Mouse (Mus musculus) embryonic facial prominence, embryonic 15.5 days (tissue): ENCODE data around the gene Csnk1g1. TPM values are rescaled to one million over a fixed set of nuclear protein-coding genes. Genes with fewer than 3 reads are reported as not detected.

ENCODE experiments used
- ATAC-seq: fragments of 200-750 bp; cut with Nextera tagmentation; 2 replicates; pipeline ENCODE4 v1.8.0; 2017; ENCODE audit warnings: low read depth, moderate TSS enrichment; ENCODE audit not compliant: insufficient number of reproducible peaks, low FRiP score, low TSS enrichment
- H3K27ac ChIP-seq: fragments of 300-500 bp; sonication (generic); replicated peaks from 2 replicates; pipeline ENCODE4 v1.5.1; 2015; ENCODE audit warnings: mild to moderate bottlenecking, inconsistent platforms
- H3K27me3 ChIP-seq: fragments of 300-500 bp; sonication (generic); 2 replicates; pipeline ENCODE4 v1.6.1; 2015; ENCODE audit warnings: inconsistent platforms
- H3K36me3 ChIP-seq: fragments of 300-500 bp; sonication (generic); 2 replicates; pipeline ENCODE4 v1.6.1; 2015; ENCODE audit warnings: mild to moderate bottlenecking, inconsistent platforms
- H3K4me1 ChIP-seq: fragments of 300-500 bp; sonication (generic); 2 replicates; pipeline ENCODE4 v1.6.1; 2015; ENCODE audit warnings: inconsistent platforms
- H3K4me2 ChIP-seq: fragments of 300-500 bp; sonication (generic); replicated peaks from 2 replicates; pipeline ENCODE4 v1.6.1; 2015; ENCODE audit warnings: mild to moderate bottlenecking, inconsistent platforms
- H3K4me3 ChIP-seq: fragments of 300-500 bp; sonication (generic); replicated peaks from 2 replicates; pipeline ENCODE4 v1.5.1; 2015; ENCODE audit warnings: mild to moderate bottlenecking, inconsistent platforms
- H3K9ac ChIP-seq: fragments of 300-500 bp; sonication (generic); 2 replicates; pipeline ENCODE4 v1.6.1; 2015; ENCODE audit warnings: inconsistent platforms
- H3K9me3 ChIP-seq: fragments of 300-500 bp; sonication (generic); replicated peaks from 2 replicates; pipeline ENCODE4 v1.6.1; 2016; ENCODE audit warnings: inconsistent platforms
- WGBS: fragments of 180-500 bp; shearing (Covaris S2); methylation state at CpG from one replicate; pipeline ENCODE4 v1.1.7; 2015; 5-methylcytosine and 5-hydroxymethylcytosine counted together
- polyA plus RNA-seq: library from polyadenylated mRNA; unstranded; fragments of >200 nt; fragmentation: Nextera tagmentation; extraction: Ambion mirVana; gene quantifications from 2 replicates; pipeline ENCODE4 v1.2.1, GENCODE M21; 2015

Gene Csnk1g1
- polyA plus RNA-seq, 1 experiment from 2014 or later = 18.0 TPM

DNA sequence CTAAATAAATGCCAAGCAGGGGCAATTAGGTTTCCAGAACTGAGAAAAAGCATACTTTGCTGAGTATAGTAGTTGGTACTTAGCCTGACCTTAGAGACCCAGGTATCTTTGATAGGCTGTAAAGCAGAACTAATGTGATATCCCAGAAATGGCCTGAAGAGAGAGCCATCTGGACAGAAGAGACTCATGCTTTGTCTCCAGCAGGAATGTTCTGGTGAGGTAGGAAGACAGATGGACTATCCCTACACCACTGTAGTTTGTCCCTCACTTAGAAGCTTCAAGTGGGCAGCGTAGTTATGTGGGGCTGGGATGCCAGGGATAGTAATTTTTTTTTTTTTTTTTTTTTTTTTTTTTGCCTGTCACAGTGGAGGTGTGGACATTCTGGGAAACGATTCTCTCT is 5.3 kb downstream of the Csnk1g1 start:
- H3K9ac ChIP-seq = no peak overlapping the region
- peaks cover 4% of the 10 kb centered on the region; the same call in 1 of the 2 replicates for H3K4me1 ChIP-seq
- no peaks in the 10 kb centered on the region for H3K9me3 ChIP-seq
- H3K4me3 ChIP-seq = no peak overlapping the region
- WGBS = 81% methylated on average over 2 of the region's 2 CpGs
- H3K27ac ChIP-seq = no peak overlapping the region
- H3K4me2 ChIP-seq = no peak overlapping the region
- H3K36me3 ChIP-seq = no peaks in the 10 kb centered on the region
- ATAC-seq = no peak
- H3K27me3 ChIP-seq = no peaks in the 10 kb centered on the region

DNA sequence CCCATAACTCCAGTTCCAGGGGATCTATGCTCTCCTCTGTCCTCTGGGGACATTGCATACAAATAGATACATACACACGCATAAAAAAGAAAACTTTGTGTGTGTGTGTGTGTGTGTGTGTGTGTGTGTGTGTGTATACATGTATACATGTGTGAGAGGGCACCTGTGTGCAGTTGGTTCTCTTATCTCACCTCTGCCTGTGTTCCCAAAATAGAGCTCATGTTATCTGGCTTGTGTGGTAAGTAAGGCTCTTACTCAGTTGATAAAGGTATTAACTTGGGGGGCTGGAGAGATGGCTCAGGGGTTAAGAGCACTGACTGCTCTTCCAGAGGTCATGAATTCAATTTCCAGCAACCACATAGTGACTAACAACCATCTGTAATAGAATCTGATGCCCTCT is 8.3 kb downstream of the Csnk1g1 start:
- no peak overlapping the region for H3K9ac ChIP-seq
- no peak for ATAC-seq
- WGBS = 96% methylated on average over 1 of the region's 1 CpGs

DNA sequence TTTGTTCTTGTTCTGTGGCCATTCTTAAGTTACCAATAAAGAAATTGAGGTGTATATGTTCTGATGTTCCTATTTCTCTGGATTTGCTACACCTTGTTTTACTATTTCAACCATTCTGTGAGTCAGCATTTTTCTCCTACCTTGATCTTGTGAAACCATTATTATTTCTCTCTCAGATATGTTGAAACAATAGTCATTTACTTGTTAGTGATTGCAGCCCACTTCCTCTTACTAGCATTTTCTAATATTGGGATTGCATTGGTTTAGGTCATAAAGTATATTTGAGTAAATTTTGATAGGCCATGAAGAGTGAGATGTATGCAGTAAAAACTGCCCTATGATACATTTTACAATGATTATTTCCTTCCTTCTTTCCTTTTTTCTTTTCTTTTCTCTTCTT is 19.7 kb downstream of the Csnk1g1 start:
- Histone ChIP-seq H3K27me3 (no peaks in the 10 kb centered on the region), H3K9me3 (no peaks in the 10 kb centered on the region), H3K4me2 (no peak overlapping the region), H3K36me3 (no peaks in the 10 kb centered on the region), H3K4me1 (no peaks in the 10 kb centered on the region; the same call in 1 of the 2 replicates), H3K9ac (no peak overlapping the region), H3K4me3 (no peak overlapping the region), H3K27ac (no peak overlapping the region)
- ATAC-seq = no peak

More for the DNA sequence above, 8.3 kb downstream of the Csnk1g1 start:
- H3K4me2 ChIP-seq = no peak overlapping the region
- H3K9me3 ChIP-seq = no peaks in the 10 kb centered on the region
- no peaks in the 10 kb centered on the region for H3K36me3 ChIP-seq
- no peak overlapping the region for H3K4me3 ChIP-seq
- no peaks in the 10 kb centered on the region for H3K4me1 ChIP-seq
- no peaks in the 10 kb centered on the region for H3K27me3 ChIP-seq
- H3K27ac ChIP-seq = no peak overlapping the region

DNA sequence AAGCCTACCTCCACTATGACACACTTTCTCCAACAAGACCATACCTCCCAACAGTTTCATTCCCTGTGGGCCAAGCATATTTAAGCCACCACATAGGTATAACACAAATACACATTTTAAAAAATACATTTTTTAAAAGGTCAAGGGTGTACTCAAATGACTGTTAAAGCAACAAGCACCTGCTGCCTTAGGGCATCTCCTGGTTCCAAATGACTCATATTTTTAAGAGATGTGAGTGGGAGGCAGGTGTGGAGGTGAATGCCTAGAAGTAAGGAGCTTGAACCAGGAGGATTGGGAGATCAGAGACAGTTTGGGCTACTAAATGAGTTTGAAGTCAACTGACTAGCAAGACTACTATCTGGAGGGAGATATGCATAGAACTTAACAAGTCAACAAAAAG is 21.1 kb downstream of the Csnk1g1 start:
- Histone ChIP-seq H3K9ac (no peak overlapping the region), H3K4me3 (no peak overlapping the region), H3K9me3 (no peaks in the 10 kb centered on the region), H3K4me2 (no peak overlapping the region), H3K4me1 (no peaks in the 10 kb centered on the region; the same call in 1 of the 2 replicates), H3K27ac (no peak overlapping the region), H3K27me3 (no peaks in the 10 kb centered on the region), H3K36me3 (no peaks in the 10 kb centered on the region)
- ATAC-seq = no peak

DNA sequence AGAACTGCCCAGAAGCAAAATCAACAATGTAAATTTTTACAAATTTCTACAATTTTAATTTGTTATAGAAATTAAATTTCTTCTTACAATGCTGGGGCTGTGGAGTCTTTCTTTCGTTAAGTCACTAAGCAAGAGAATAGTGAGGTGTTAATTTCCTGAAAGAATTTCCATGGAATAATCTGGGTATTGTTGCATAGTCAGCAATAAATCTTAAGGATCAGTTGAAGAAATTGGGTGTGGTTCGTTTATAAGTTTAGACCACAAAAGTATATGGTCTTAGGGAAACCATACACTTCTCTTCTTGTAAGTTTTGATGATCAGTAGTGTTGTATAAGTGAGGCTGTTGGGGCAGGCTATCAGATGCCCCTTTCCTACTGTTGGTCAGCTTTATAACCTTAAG is 28.8 kb downstream of the Csnk1g1 start:
- H3K4me3 ChIP-seq = no peak overlapping the region
- H3K27ac ChIP-seq = no peak overlapping the region
- H3K36me3 ChIP-seq = no peaks in the 10 kb centered on the region
- no peak overlapping the region for H3K9ac ChIP-seq
- no peak for ATAC-seq
- H3K4me1 ChIP-seq = no peaks in the 10 kb centered on the region
- no peaks in the 10 kb centered on the region for H3K27me3 ChIP-seq
- H3K9me3 ChIP-seq = no peaks in the 10 kb centered on the region
- H3K4me2 ChIP-seq = no peak overlapping the region
- WGBS = 88% methylated on average over 2 of the region's 2 CpGs

DNA sequence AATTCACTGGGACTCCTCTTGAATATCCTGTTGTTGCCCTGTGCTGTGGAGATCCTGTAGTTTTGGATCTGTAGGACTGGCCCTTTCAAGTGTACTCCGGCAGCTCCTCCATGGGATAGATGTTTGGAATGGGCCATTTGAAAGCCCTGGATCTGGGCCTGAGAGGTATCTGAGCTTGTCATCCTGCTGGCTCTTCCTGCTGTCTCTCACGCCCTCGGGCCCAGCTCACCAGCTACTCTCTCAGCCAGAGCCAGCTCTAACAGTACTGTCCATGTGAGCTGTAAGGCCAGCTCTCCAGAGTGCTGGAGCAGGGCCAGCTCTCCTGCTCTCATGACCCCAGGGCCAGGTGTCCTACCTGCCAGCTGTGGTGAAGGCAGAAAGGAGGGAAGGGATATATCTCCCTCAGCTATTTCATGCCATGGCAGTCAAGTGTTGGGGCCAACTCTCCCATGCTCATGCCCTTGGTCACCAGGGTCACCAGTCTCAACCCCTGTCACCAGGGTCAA is 42.4 kb downstream of the Csnk1g1 start:
- WGBS = 84% methylated on average over 3 of the region's 3 CpGs
- no peak overlapping the region for H3K9ac ChIP-seq

DNA sequence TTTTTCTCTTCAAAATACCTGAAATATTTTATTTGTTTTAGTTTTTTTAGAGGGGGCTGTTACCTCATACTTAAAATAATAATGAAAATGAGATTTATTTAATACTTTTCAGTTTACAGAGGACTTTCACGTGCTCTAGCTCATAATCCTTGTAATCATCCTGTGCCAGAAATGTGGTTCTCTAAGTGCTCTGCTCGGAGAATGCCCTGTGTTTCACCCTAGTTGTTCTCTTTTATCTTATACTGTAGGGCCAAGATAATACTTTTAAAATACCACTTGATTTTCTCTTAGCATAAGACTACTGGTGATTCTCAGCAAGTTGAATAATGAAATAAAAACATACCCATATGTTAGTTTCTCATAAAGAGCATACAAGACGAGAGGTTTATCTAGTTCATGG is 61.3 kb downstream of the Csnk1g1 start:
- Histone ChIP-seq H3K9ac (no peak overlapping the region), H3K36me3 (peaks cover 4% of the 10 kb centered on the region; the same call in 1 of the 2 replicates), H3K4me1 (peaks cover 7% of the 10 kb centered on the region; the same call in 1 of the 2 replicates), H3K27me3 (no peaks in the 10 kb centered on the region), H3K4me2 (no peak overlapping the region), H3K9me3 (no peaks in the 10 kb centered on the region), H3K4me3 (no peak overlapping the region), H3K27ac (no peak overlapping the region)
- ATAC-seq = no peak
- 68% methylated on average over 3 of the region's 3 CpGs for WGBS

More for the DNA sequence above, 42.4 kb downstream of the Csnk1g1 start:
- Histone ChIP-seq H3K4me2 (no peak overlapping the region), H3K9me3 (no peaks in the 10 kb centered on the region), H3K4me3 (no peak overlapping the region), H3K27ac (no peak overlapping the region), H3K4me1 (no peaks in the 10 kb centered on the region), H3K36me3 (peaks cover 13% of the 10 kb centered on the region; the same call in 1 of the 2 replicates), H3K27me3 (no peaks in the 10 kb centered on the region)
- no peak for ATAC-seq

DNA sequence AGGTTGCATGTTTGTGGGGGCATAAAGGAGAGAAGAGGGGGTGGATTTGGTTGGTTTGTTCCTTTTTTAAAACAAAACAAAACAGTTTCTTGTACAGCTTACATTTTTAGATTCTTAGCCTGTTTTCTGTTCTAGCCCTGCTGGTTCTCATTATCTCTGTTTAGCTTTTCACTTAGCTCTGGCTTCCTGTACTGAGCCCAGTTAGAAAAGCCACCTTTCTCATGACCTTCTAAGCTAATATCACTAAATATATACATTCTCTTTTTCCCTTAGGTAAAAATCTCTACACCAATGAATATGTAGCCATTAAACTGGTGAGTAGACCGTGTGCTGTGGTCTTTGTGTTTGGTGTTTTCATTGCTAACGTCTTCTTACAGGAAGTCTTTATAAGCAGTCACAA is 64.5 kb downstream of the Csnk1g1 start:
- Histone ChIP-seq H3K4me2 (no peak overlapping the region), H3K27ac (0 out of 2 replicates have a peak overlapping the region, but pooled peaks have one; percentile 12), H3K9me3 (no peaks in the 10 kb centered on the region), H3K9ac (no peak overlapping the region), H3K27me3 (no peaks in the 10 kb centered on the region), H3K4me3 (no peak overlapping the region), H3K4me1 (peaks cover 11% of the 10 kb centered on the region), H3K36me3 (no peaks in the 10 kb centered on the region)
- ATAC-seq = no peak
- WGBS = 27% methylated on average over 2 of the region's 2 CpGs

DNA sequence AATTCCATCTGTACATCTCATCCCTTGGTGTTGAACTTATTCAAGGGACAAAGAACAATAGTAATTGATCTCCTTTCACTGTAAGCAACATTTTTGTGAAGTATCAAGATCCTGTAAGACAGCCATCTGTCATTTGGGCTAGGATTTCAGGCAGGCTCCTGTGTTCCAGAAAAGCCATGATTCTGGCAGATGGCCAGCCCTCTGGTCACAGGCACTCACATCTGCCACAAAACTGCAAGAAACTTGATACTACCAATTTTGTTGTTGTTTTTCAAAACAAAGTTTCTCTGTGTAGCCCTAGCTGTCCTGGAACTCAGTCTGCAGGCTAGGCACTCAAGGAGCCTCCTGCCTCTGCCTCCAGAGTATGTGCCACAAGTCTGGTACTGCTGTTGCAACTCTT is 67.2 kb downstream of the Csnk1g1 start:
- ATAC-seq = no peak
- H3K9me3 ChIP-seq = no peaks in the 10 kb centered on the region
- no peak overlapping the region for H3K9ac ChIP-seq
- no peak overlapping the region for H3K4me3 ChIP-seq
- no peaks in the 10 kb centered on the region for H3K36me3 ChIP-seq
- no peak overlapping the region for H3K4me2 ChIP-seq
- H3K27ac ChIP-seq = no peak overlapping the region
- no peaks in the 10 kb centered on the region for H3K27me3 ChIP-seq
- peaks cover 11% of the 10 kb centered on the region for H3K4me1 ChIP-seq

DNA sequence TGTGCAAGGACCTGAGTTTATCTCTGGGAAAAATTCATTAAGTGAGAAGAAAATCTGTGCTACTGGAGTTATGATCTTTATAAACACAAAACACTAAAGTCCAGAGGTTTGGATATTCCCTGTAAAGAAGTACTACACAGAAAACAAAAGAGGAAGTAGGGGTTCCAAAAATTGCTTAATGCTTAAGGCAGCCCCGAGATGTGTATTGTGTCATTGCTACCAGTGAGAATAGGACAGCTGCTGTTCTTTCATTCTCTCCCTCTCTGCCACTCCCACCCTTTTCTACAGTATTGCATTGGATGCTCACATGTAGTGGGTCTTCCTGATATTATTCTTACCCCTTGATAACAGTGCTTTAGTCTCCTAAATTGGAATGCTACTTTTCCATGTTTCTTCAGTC is 74.1 kb downstream of the Csnk1g1 start:
- Histone ChIP-seq H3K4me3 (no peak overlapping the region), H3K4me2 (no peak overlapping the region), H3K36me3 (no peaks in the 10 kb centered on the region), H3K4me1 (no peaks in the 10 kb centered on the region), H3K9me3 (no peaks in the 10 kb centered on the region), H3K9ac (no peak overlapping the region), H3K27ac (no peak overlapping the region), H3K27me3 (no peaks in the 10 kb centered on the region)
- ATAC-seq = no peak
- WGBS = 75% methylated on average over 1 of the region's 1 CpGs

DNA sequence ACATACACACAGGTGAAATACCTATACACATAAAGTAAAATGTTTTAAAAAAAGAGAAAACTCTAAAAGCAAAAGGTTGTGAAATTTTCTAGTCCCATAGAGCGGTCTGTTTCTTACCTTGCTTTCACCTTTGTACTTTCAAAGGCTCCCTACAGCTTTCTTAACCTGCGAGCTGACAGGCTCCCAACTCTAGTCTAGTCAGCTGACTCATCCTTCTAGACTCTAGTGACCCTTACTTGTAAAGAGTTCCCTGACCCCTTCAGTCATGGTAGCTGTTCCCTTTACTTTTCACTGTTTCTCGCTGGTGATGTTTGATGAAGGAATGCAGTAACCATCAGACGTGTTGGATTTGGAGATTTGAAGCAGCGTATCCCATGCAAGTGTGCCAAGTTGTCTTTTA is 78.3 kb downstream of the Csnk1g1 start:
- no peak overlapping the region for H3K9ac ChIP-seq
- H3K27ac ChIP-seq = no peak overlapping the region
- H3K4me3 ChIP-seq = no peak overlapping the region
- no peak for ATAC-seq
- no peaks in the 10 kb centered on the region for H3K9me3 ChIP-seq
- H3K4me2 ChIP-seq = no peak overlapping the region
- no peaks in the 10 kb centered on the region for H3K4me1 ChIP-seq
- H3K27me3 ChIP-seq = no peaks in the 10 kb centered on the region
- H3K36me3 ChIP-seq = no peaks in the 10 kb centered on the region
- 86% methylated on average over 5 of the region's 5 CpGs for WGBS

DNA sequence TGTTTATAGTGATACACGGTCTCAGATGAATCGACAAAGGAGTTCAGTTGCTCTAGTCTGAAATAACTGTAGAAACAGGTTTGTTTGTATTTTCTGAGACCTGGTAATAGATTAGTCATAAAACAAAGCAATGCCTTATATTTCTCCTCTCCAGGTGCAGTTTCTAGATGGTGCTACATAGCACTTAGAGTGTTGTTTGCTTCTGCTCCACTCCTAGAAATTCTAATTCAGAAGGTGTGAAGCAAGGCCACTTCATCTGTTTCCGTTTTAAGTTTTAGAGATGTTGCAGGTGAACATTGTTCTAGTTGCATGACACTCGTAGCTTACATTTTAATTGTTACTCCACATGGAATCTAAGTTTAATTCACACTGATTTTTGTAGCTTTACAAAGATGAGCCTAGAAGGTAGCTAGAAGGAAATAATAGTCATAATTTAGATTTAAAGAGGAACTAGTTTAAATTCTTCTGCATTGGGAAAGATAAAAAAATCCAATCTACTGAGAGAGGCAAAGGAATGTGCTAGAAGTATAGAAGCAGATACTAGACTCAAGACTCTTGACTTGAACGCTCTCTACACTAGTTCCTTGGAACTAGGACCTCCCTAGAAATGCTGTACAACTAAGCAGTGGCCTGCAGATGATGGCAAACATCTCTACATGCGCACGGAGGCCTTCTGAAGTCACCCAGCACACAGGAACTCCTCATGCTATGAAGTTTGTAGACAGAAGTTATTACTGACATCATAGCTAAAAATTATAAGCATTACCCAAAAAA is 87.1 kb downstream of the Csnk1g1 start:
- Histone ChIP-seq H3K9me3 (no peaks in the 10 kb centered on the region), H3K4me3 (no peak overlapping the region), H3K4me2 (no peak overlapping the region), H3K4me1 (no peaks in the 10 kb centered on the region), H3K27ac (no peak overlapping the region), H3K27me3 (no peaks in the 10 kb centered on the region), H3K9ac (no peak overlapping the region), H3K36me3 (peaks cover 7% of the 10 kb centered on the region; the same call in 1 of the 2 replicates)
- no peak for ATAC-seq
- 93% methylated on average over 7 of the region's 7 CpGs for WGBS
